In genomic region chr13:27553336-27553735, GRCm38 (mm10) we compare ENCODE assay signal across 43 mouse cellular contexts. TPM values are rescaled to one million over a fixed set of nuclear protein-coding genes. Genes with fewer than 3 reads are reported as not detected.
"Had no signal": no experiment of that assay in that cellular context is flagged by ENCODE, and none has a peak within 500 bp of the region (broad histone marks: within the 10 kb centered on the region; RNA-seq: fewer than 3 reads in every experiment).

No protein-coding gene starts in this region.

- DNase-seq: gastrocnemius, postnatal 14 days; gastrocnemius, postnatal 36 days; heart, adult 11 months; heart, adult 2 months; heart, postnatal 14 days; heart, postnatal 36 days; kidney, adult 18-20 months; kidney, adult 8-10 months; kidney, postnatal 10 days; kidney, postnatal 25 days; kidney, postnatal 4 days; layer of hippocampus, adult 9-11 months; layer of hippocampus, postnatal 36 days; left cerebral cortex, postnatal 4 days had no signal

RNA-seq across cellular contexts. Expression of gene Prl8a9, which starts 11.1 kb away (rescaled TPM):
- total RNA-seq: gastrocnemius, adult 18-20 months; gastrocnemius, adult 8-10 months; gastrocnemius, postnatal 14 days; gastrocnemius, postnatal 36 days; heart, adult 2 months; heart, postnatal 14 days; heart, postnatal 36 days; hematopoietic stem cell, adult 5-6 weeks; hindbrain, postnatal 0 days; layer of hippocampus, adult 8-10 months; layer of hippocampus, postnatal 14 days; layer of hippocampus, postnatal 36 days; left cerebral cortex, adult 18-20 months; left cerebral cortex, adult 8-10 months; left cerebral cortex, postnatal 10 days; left cerebral cortex, postnatal 25 days; left cerebral cortex, postnatal 4 days; liver, adult 2 months had no signal
- polyA plus RNA-seq: gonadal fat pad, adult 2 months; heart, adult 2 months; heart, embryonic 11.5 days; heart, embryonic 13.5 days; heart, embryonic 15.5 days; heart, postnatal 0 days; hindbrain, embryonic 11.5 days; hindbrain, embryonic 13.5 days; hindbrain, embryonic 15.5 days; hindbrain, postnatal 0 days; intestine, embryonic 14.5 days; intestine, postnatal 0 days; kidney, embryonic 14.5 days; kidney, embryonic 16.5 days; limb, embryonic 11.5 days; limb, embryonic 13.5 days; limb, embryonic 15.5 days; liver, adult 2 months; liver, embryonic 12.5 days; liver, embryonic 14.5 days; liver, embryonic 16.5 days had no signal

RNA-seq across cellular contexts. Expression of gene Prl8a1, which starts 28.6 kb away (rescaled TPM):
- total RNA-seq: gastrocnemius, adult 18-20 months; gastrocnemius, adult 8-10 months; gastrocnemius, postnatal 14 days; gastrocnemius, postnatal 36 days; heart, adult 2 months; heart, postnatal 14 days; heart, postnatal 36 days; hematopoietic stem cell, adult 5-6 weeks; hindbrain, postnatal 0 days; layer of hippocampus, adult 8-10 months; layer of hippocampus, postnatal 14 days; layer of hippocampus, postnatal 36 days; left cerebral cortex, adult 18-20 months; left cerebral cortex, adult 8-10 months; left cerebral cortex, postnatal 10 days; left cerebral cortex, postnatal 25 days; left cerebral cortex, postnatal 4 days; liver, adult 2 months had no signal
- polyA plus RNA-seq: gonadal fat pad, adult 2 months; heart, adult 2 months; heart, embryonic 11.5 days; heart, embryonic 13.5 days; heart, embryonic 15.5 days; heart, postnatal 0 days; hindbrain, embryonic 11.5 days; hindbrain, embryonic 13.5 days; hindbrain, embryonic 15.5 days; hindbrain, postnatal 0 days; intestine, embryonic 14.5 days; intestine, postnatal 0 days; kidney, embryonic 14.5 days; kidney, embryonic 16.5 days; limb, embryonic 11.5 days; limb, embryonic 13.5 days; limb, embryonic 15.5 days; liver, adult 2 months; liver, embryonic 12.5 days; liver, embryonic 14.5 days; liver, embryonic 16.5 days had no signal

RNA-seq across cellular contexts. Expression of gene Prl8a8, which starts 40.3 kb away (rescaled TPM):
- total RNA-seq: gastrocnemius, adult 18-20 months; gastrocnemius, adult 8-10 months; gastrocnemius, postnatal 14 days; gastrocnemius, postnatal 36 days; heart, adult 2 months; heart, postnatal 14 days; heart, postnatal 36 days; hematopoietic stem cell, adult 5-6 weeks; hindbrain, postnatal 0 days; layer of hippocampus, adult 8-10 months; layer of hippocampus, postnatal 14 days; layer of hippocampus, postnatal 36 days; left cerebral cortex, adult 18-20 months; left cerebral cortex, adult 8-10 months; left cerebral cortex, postnatal 10 days; left cerebral cortex, postnatal 25 days; left cerebral cortex, postnatal 4 days; liver, adult 2 months had no signal
- polyA plus RNA-seq: gonadal fat pad, adult 2 months; heart, adult 2 months; heart, embryonic 11.5 days; heart, embryonic 13.5 days; heart, embryonic 15.5 days; heart, postnatal 0 days; hindbrain, embryonic 11.5 days; hindbrain, embryonic 13.5 days; hindbrain, embryonic 15.5 days; hindbrain, postnatal 0 days; intestine, embryonic 14.5 days; intestine, postnatal 0 days; kidney, embryonic 14.5 days; kidney, embryonic 16.5 days; limb, embryonic 11.5 days; limb, embryonic 13.5 days; limb, embryonic 15.5 days; liver, adult 2 months; liver, embryonic 12.5 days; liver, embryonic 14.5 days; liver, embryonic 16.5 days had no signal

RNA-seq across cellular contexts. Expression of gene Prl7b1, which starts 57.0 kb away (rescaled TPM):
- total RNA-seq: gastrocnemius, adult 18-20 months; gastrocnemius, adult 8-10 months; gastrocnemius, postnatal 14 days; gastrocnemius, postnatal 36 days; heart, adult 2 months; heart, postnatal 14 days; heart, postnatal 36 days; hematopoietic stem cell, adult 5-6 weeks; hindbrain, postnatal 0 days; layer of hippocampus, adult 8-10 months; layer of hippocampus, postnatal 14 days; layer of hippocampus, postnatal 36 days; left cerebral cortex, adult 18-20 months; left cerebral cortex, adult 8-10 months; left cerebral cortex, postnatal 10 days; left cerebral cortex, postnatal 25 days; left cerebral cortex, postnatal 4 days; liver, adult 2 months had no signal
- polyA plus RNA-seq: gonadal fat pad, adult 2 months; heart, adult 2 months; heart, embryonic 11.5 days; heart, embryonic 13.5 days; heart, embryonic 15.5 days; heart, postnatal 0 days; hindbrain, embryonic 11.5 days; hindbrain, embryonic 13.5 days; hindbrain, embryonic 15.5 days; hindbrain, postnatal 0 days; intestine, embryonic 14.5 days; intestine, postnatal 0 days; kidney, embryonic 14.5 days; kidney, embryonic 16.5 days; limb, embryonic 11.5 days; limb, embryonic 13.5 days; limb, embryonic 15.5 days; liver, adult 2 months; liver, embryonic 12.5 days; liver, embryonic 14.5 days; liver, embryonic 16.5 days had no signal
